Mouse (Mus musculus) spleen, adult 2 months (tissue): ENCODE measurements around the gene Tnni2.

ENCODE experiments used
- CTCF ChIP-seq: fragments of 200-500 bp; IDR thresholded peaks from 2 replicates; pipeline ENCODE4 v1.5.1; 2011; ENCODE audit warnings: mild to moderate bottlenecking, inconsistent platforms; ENCODE audit not compliant: insufficient read depth, insufficient read length, insufficient replicate concordance; ENCODE audit errors: extremely low read depth
- POLR2A ChIP-seq: fragments of 200-500 bp; IDR thresholded peaks from 2 replicates; pipeline ENCODE4 v1.6.1; 2011; ENCODE audit warnings: low read depth, low read length, inconsistent platforms

DNA sequence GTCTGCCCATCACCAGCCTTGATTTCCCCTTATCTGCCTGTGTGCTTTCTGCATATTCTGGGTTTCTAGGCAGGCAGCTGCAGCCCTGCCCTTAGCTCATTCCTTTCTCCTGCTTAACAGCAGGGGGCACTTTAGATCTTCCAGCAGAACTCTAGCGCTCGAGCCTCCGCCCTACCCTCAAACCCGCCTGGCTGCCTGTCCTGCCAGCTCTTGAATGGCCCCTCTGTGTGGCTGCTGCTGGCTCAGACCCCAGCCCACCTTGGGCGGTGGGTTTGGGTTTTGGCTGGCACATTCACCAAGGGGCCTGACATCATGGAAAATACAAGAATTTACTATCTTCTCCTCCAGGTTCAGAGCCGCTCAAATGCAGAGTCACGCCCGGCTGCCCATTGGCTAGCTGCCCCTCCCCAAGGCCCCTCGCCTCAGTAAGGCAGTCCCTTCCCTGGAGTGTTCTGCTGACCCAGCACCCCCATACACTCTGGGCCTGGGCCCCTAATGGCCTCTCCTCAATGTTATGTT is 45.8 kb downstream of the Tnni2 start:
- TF ChIP-seq CTCF (no peak), POLR2A (no peak)
